Mouse (Mus musculus) lung, postnatal 0 days (tissue): ENCODE data around the gene Sf3a2. TPM values are rescaled to one million over a fixed set of nuclear protein-coding genes. Genes with fewer than 3 reads are reported as not detected.
"Not testable (repeated sequence)": the region's sequence is repeated elsewhere in the genome, so short reads cannot be mapped to it uniquely, and the experiment has no call there.

ENCODE experiments used
- ATAC-seq: fragments of 200-750 bp; cut with Nextera tagmentation; 2 replicates; pipeline ENCODE4 v1.8.0; 2017; ENCODE audit warnings: moderate library complexity
- DNase-seq: peaks from one replicate; pipeline ENCODE4 v3.0.0-alpha.2; 2016; ENCODE audit warnings: low spot score
- H3K27ac ChIP-seq: fragments of 300-500 bp; sonication (generic); 2 replicates; pipeline ENCODE4 v1.5.1; 2014; ENCODE audit warnings: antibody characterized with exemption, mild to moderate bottlenecking, low read length, mixed read lengths
- H3K27me3 ChIP-seq: fragments of 300-500 bp; sonication (generic); replicated peaks from 2 replicates; pipeline ENCODE4 v1.6.1; 2014; ENCODE audit warnings: low read length, mixed read lengths; ENCODE audit not compliant: insufficient read depth
- H3K36me3 ChIP-seq: fragments of 300-500 bp; sonication (generic); 2 replicates; pipeline ENCODE4 v1.6.1; 2014; ENCODE audit warnings: low read length, mixed read lengths; ENCODE audit not compliant: insufficient read depth
- H3K4me1 ChIP-seq: fragments of 300-500 bp; sonication (generic); 2 replicates; pipeline ENCODE4 v1.6.1; 2014; ENCODE audit warnings: antibody characterized with exemption, low read depth, low read length, mixed read lengths; ENCODE audit not compliant: insufficient read depth
- H3K4me2 ChIP-seq: fragments of 300-500 bp; sonication (generic); replicated peaks from 2 replicates; pipeline ENCODE4 v1.6.1; 2014; ENCODE audit warnings: low read depth, mild to moderate bottlenecking, low read length, moderate library complexity, mixed read lengths
- H3K4me3 ChIP-seq: fragments of 300-500 bp; sonication (generic); 2 replicates; pipeline ENCODE4 v1.5.1; 2014; ENCODE audit warnings: low read depth, low read length
- H3K9ac ChIP-seq: fragments of 300-500 bp; sonication (generic); replicated peaks from 2 replicates; pipeline ENCODE4 v1.6.1; 2014; ENCODE audit warnings: low read depth, mild to moderate bottlenecking
- H3K9me3 ChIP-seq: fragments of 300-500 bp; sonication (generic); 2 replicates; pipeline ENCODE4 v1.6.1; 2016; ENCODE audit warnings: low read length, mixed read lengths
- CTCF ChIP-seq: IDR thresholded peaks from 2 replicates; pipeline ENCODE4 v1.5.1; 2016; ENCODE audit warnings: antibody characterized with exemption, mild to moderate bottlenecking
- EP300 ChIP-seq: IDR thresholded peaks from 2 replicates; pipeline ENCODE4 v1.6.1; 2016; ENCODE audit warnings: antibody characterized with exemption, mild to moderate bottlenecking, control low read depth
- WGBS: fragments of 180-500 bp; shearing (Covaris S2); extraction: QIAGEN DNeasy Blood & Tissue Kit; methylation state at CpG from one replicate; pipeline ENCODE4 v1.1.7; 2014; 5-methylcytosine and 5-hydroxymethylcytosine counted together
- polyA plus RNA-seq: library from polyadenylated mRNA; unstranded; fragments of >200 nt; fragmentation: Nextera tagmentation; extraction: Ambion mirVana; gene quantifications from 2 replicates; pipeline ENCODE4 v1.2.1, GENCODE M21; 2015

The Sf3a2 gene
- polyA plus RNA-seq, 1 experiment from 2014 or later: 29.4 TPM

GRCm38 (mm10) chr10:80817164-80817563 is 19.2 kb downstream of the Sf3a2 start:
- H3K4me2 ChIP-seq: no peak overlapping the region
- H3K9ac ChIP-seq: no peak overlapping the region
- H3K27ac ChIP-seq: no peak overlapping the region
- no peak for ATAC-seq
- no peak overlapping the region for H3K4me3 ChIP-seq
- no peaks in the 10 kb centered on the region for H3K9me3 ChIP-seq
- no peak for DNase-seq
- TF ChIP-seq CTCF (no peak), EP300 (no peak)
- WGBS: 27% methylated on average over 2 of the region's 2 CpGs
- no peaks in the 10 kb centered on the region for H3K27me3 ChIP-seq
- H3K36me3 ChIP-seq: no peaks in the 10 kb centered on the region
- no peaks in the 10 kb centered on the region for H3K4me1 ChIP-seq

GRCm38 (mm10) chr10:80817955-80818354 is 20.0 kb downstream of the Sf3a2 start:
- not testable (repeated sequence) for H3K4me1 ChIP-seq, H3K27ac ChIP-seq, DNase-seq, H3K4me2 ChIP-seq, H3K4me3 ChIP-seq, H3K9me3 ChIP-seq, H3K36me3 ChIP-seq, ATAC-seq, H3K27me3 ChIP-seq, H3K9ac ChIP-seq
- peak; percentile 44 for TF ChIP-seq CTCF
- WGBS: 82% methylated on average over 7 of the region's 7 CpGs

GRCm38 (mm10) chr10:80818599-80819281 is 20.7 kb downstream of the Sf3a2 start:
- no peaks in the 10 kb centered on the region for H3K27me3 ChIP-seq
- no peak overlapping the region for H3K4me2 ChIP-seq
- H3K36me3 ChIP-seq: no peaks in the 10 kb centered on the region
- ATAC-seq (no peak), DNase-seq (no peak)
- TF ChIP-seq CTCF (no peak), EP300 (no peak)
- no peak overlapping the region for H3K27ac ChIP-seq
- H3K4me1 ChIP-seq: no peaks in the 10 kb centered on the region
- no peak overlapping the region for H3K9ac ChIP-seq
- H3K9me3 ChIP-seq: no peaks in the 10 kb centered on the region
- 40% methylated on average over 6 of the region's 6 CpGs for WGBS
- H3K4me3 ChIP-seq: no peak overlapping the region

GRCm38 (mm10) chr10:80819406-80819805 is 21.4 kb downstream of the Sf3a2 start:
- DNase-seq: no peak
- no peaks in the 10 kb centered on the region for H3K27me3 ChIP-seq
- no peak for TF ChIP-seq EP300
- no peak for TF ChIP-seq CTCF
- ATAC-seq: no peak
- no peak overlapping the region for H3K4me2 ChIP-seq
- 20% methylated on average over 3 of the region's 3 CpGs for WGBS
- H3K4me3 ChIP-seq: no peak overlapping the region
- no peaks in the 10 kb centered on the region for H3K36me3 ChIP-seq
- H3K4me1 ChIP-seq: no peaks in the 10 kb centered on the region
- no peak overlapping the region for H3K27ac ChIP-seq
- H3K9ac ChIP-seq: no peak overlapping the region
- no peaks in the 10 kb centered on the region for H3K9me3 ChIP-seq

GRCm38 (mm10) chr10:80821991-80822390 is 24.0 kb downstream of the Sf3a2 start:
- no peaks in the 10 kb centered on the region for H3K4me1 ChIP-seq
- DNase-seq (peak; percentile 58), ATAC-seq (no peak)
- no peaks in the 10 kb centered on the region for H3K9me3 ChIP-seq
- H3K4me2 ChIP-seq: no peak overlapping the region
- H3K4me3 ChIP-seq: no peak overlapping the region
- H3K27me3 ChIP-seq: no peaks in the 10 kb centered on the region
- H3K36me3 ChIP-seq: no peaks in the 10 kb centered on the region
- no peak overlapping the region for H3K9ac ChIP-seq
- no peak overlapping the region for H3K27ac ChIP-seq
- TF ChIP-seq EP300 (no peak), CTCF (peak; percentile 73)
- 44% methylated on average over 2 of the region's 2 CpGs for WGBS

GRCm38 (mm10) chr10:80822528-80822927 is 24.5 kb downstream of the Sf3a2 start:
- 91% methylated on average over 5 of the region's 5 CpGs for WGBS

More at GRCm38 (mm10) chr10:80822528-80822927, 24.5 kb downstream of the Sf3a2 start:
- Histone ChIP-seq H3K4me2 (no peak overlapping the region), H3K27ac (no peak overlapping the region), H3K4me3 (no peak overlapping the region), H3K36me3 (no peaks in the 10 kb centered on the region), H3K27me3 (no peaks in the 10 kb centered on the region), H3K9me3 (no peaks in the 10 kb centered on the region), H3K9ac (no peak overlapping the region), H3K4me1 (no peaks in the 10 kb centered on the region)
- TF ChIP-seq CTCF (no peak), EP300 (no peak)
- DNase-seq (no peak), ATAC-seq (no peak)
